ENCODE assay signal across 20 mouse cellular contexts in genomic region chr2:14814977-14815376, GRCm38 (mm10).
A peak's percentile ranks its signal among the peaks of the same experiment; 100 is the strongest.
DNase-seq lines count a peak whose midpoint lies in the region; ATAC-seq lines count a peak whose summit lies in the region.
"Had no signal": no experiment of that assay in that cellular context is flagged by ENCODE, and none has a peak within 500 bp of the region (broad histone marks: within the 10 kb centered on the region; RNA-seq: fewer than 3 reads in every experiment).

No protein-coding gene starts in this region.

- intact Hi-C loops in heart, postnatal 25 days (cut with DNase I): no loop called here

- ATAC-seq in frontal cortex, adult (ENCODE audit: low TSS enrichment): peak; percentile 55; the same call in 1 of the 2 replicates
- ATAC-seq: activated CD4-positive, CD25-positive, alpha-beta regulatory T cell, adult 4 months; CD4-positive, CD25-positive, alpha-beta regulatory T cell, adult 4 months; Patski had no signal

- no peak for DNase-seq in frontal cortex, postnatal 14 days (ENCODE audit: low spot score in 2 of 2)
- DNase-seq in heart, adult 11 months: peak; percentile 61
- DNase-seq in heart, postnatal 25 days (ENCODE audit: low spot score): no peak
- DNase-seq in brain, adult 2 months (ENCODE audit: low read depth, low spot score): peak; percentile 45
- DNase-seq in right cerebral cortex, adult 2 months (ENCODE audit: low spot score in 2 of 2): no peak
- DNase-seq: adrenal gland, adult 2 months; adrenal gland, adult 8-10 months; adrenal gland, postnatal 10 days; adrenal gland, postnatal 14 days; adrenal gland, postnatal 25 days; adrenal gland, postnatal 36 days; B cell, adult 2 months; cerebellum, adult 11 months; cerebellum, adult 11-12 months; cerebellum, adult 18-20 months; cerebellum, adult 2 months had no signal

Comparison
In these comparisons a context has a peak if more than half of its experiments do, and no peak if none do; other contexts are left out.
1. DNase-seq: peak in heart, adult 11 months (single experiment) and brain, adult 2 months (single experiment); none in frontal cortex, postnatal 14 days (0 of 2), heart, postnatal 25 days (single experiment) and right cerebral cortex, adult 2 months (0 of 2).